Mouse (Mus musculus) forebrain, embryonic 15.5 days (tissue): ENCODE measurements around the gene Sfn. TPM values are rescaled to one million over a fixed set of nuclear protein-coding genes. Genes with fewer than 3 reads are reported as not detected.

Experiments used
- ATAC-seq: fragments of 200-750 bp; cut with Nextera tagmentation; replicated peaks from 2 replicates; pipeline ENCODE4 v1.8.0; 2017; ENCODE audit warnings: mild to moderate bottlenecking, moderate TSS enrichment, moderate library complexity
- H3K27ac ChIP-seq: fragments of 300-500 bp; sonication (generic); replicated peaks from 2 replicates; pipeline ENCODE4 v1.5.1; 2015; ENCODE audit warnings: mild to moderate bottlenecking, inconsistent platforms
- H3K27me3 ChIP-seq: fragments of 300-500 bp; sonication (generic); 2 replicates; pipeline ENCODE4 v1.6.1; 2015; ENCODE audit warnings: inconsistent platforms
- H3K36me3 ChIP-seq: fragments of 300-500 bp; sonication (generic); 2 replicates; pipeline ENCODE4 v1.6.1; 2015; ENCODE audit warnings: mild to moderate bottlenecking, inconsistent platforms
- H3K4me1 ChIP-seq: fragments of 300-500 bp; sonication (generic); 2 replicates; pipeline ENCODE4 v1.6.1; 2015; ENCODE audit warnings: inconsistent platforms
- H3K4me2 ChIP-seq: fragments of 300-500 bp; sonication (generic); replicated peaks from 2 replicates; pipeline ENCODE4 v1.6.1; 2015; ENCODE audit warnings: mild to moderate bottlenecking, inconsistent platforms
- H3K4me3 ChIP-seq: fragments of 300-500 bp; sonication (generic); 2 replicates; pipeline ENCODE4 v1.5.1; 2015; ENCODE audit warnings: mild to moderate bottlenecking, inconsistent platforms
- H3K9ac ChIP-seq: fragments of 300-500 bp; sonication (generic); replicated peaks from 2 replicates; pipeline ENCODE4 v1.6.1; 2015; ENCODE audit warnings: mild to moderate bottlenecking, inconsistent platforms
- H3K9me3 ChIP-seq: fragments of 300-500 bp; sonication (generic); 2 replicates; pipeline ENCODE4 v1.6.1; 2016; ENCODE audit warnings: inconsistent platforms
- WGBS: fragments of 180-500 bp; shearing (Covaris S2); methylation state at CpG from one replicate; pipeline ENCODE4 v1.1.7; 2015; ENCODE audit warnings: mixed read lengths; 5-methylcytosine and 5-hydroxymethylcytosine counted together
- polyA plus RNA-seq: library from polyadenylated mRNA; unstranded; fragments of >200 nt; fragmentation: Nextera tagmentation; extraction: Ambion mirVana; gene quantifications from 2 replicates; pipeline ENCODE4 v1.2.1, GENCODE M21; 2015

The Sfn gene
- polyA plus RNA-seq, 1 experiment from 2014 or later: 1.1 TPM

- H3K36me3 ChIP-seq: no peaks in the 10 kb centered on the region
- no peaks in the 10 kb centered on the region for H3K27me3 ChIP-seq
- H3K4me3 ChIP-seq: no peak overlapping the region
- H3K4me2 ChIP-seq: no peak overlapping the region
- H3K9ac ChIP-seq: no peak overlapping the region
- H3K4me1 ChIP-seq: peaks cover 5% of the 10 kb centered on the region; the same call in 1 of the 2 replicates
- H3K9me3 ChIP-seq: no peaks in the 10 kb centered on the region
- ATAC-seq: no peak
- no peak overlapping the region for H3K27ac ChIP-seq
- 64% methylated on average over 10 of the region's 10 CpGs for whole genome bisulfite sequencing
These were observed 31.9 kb downstream of the Sfn start for GRCm38 (mm10) chr4:133570066-133570466.

- no peak overlapping the region for H3K9ac ChIP-seq
- no peak overlapping the region for H3K27ac ChIP-seq
- WGBS: 89% methylated on average over 10 of the region's 10 CpGs
- no peaks in the 10 kb centered on the region for H3K36me3 ChIP-seq
- H3K4me2 ChIP-seq: no peak overlapping the region
- no peaks in the 10 kb centered on the region for H3K27me3 ChIP-seq
- peaks cover 4% of the 10 kb centered on the region; the same call in 1 of the 2 replicates for H3K4me1 ChIP-seq
- H3K9me3 ChIP-seq: no peaks in the 10 kb centered on the region
- no peak overlapping the region for H3K4me3 ChIP-seq
- ATAC-seq: no peak
These were observed 32.5 kb downstream of the Sfn start for GRCm38 (mm10) chr4:133569291-133570065.

GRCm38 (mm10) chr4:133567251-133567650 lies 34.7 kb downstream of the Sfn start:
- H3K4me3 ChIP-seq: no peak overlapping the region
- WGBS: 31% methylated on average over 8 of the region's 8 CpGs

GRCm38 (mm10) chr4:133563123-133563571 lies 38.8 kb downstream of the Sfn start:
- no peak overlapping the region for H3K9ac ChIP-seq
- no peaks in the 10 kb centered on the region for H3K27me3 ChIP-seq
- ATAC-seq: no peak
- no peak overlapping the region for H3K27ac ChIP-seq
- no peaks in the 10 kb centered on the region for H3K36me3 ChIP-seq
- no peaks in the 10 kb centered on the region for H3K4me1 ChIP-seq
- 66% methylated on average over 11 of the region's 11 CpGs for WGBS
- no peaks in the 10 kb centered on the region for H3K9me3 ChIP-seq
- no peak overlapping the region for H3K4me2 ChIP-seq
- no peak overlapping the region for H3K4me3 ChIP-seq

More at GRCm38 (mm10) chr4:133567251-133567650, 34.7 kb downstream of the Sfn start:
- Histone ChIP-seq H3K4me1 (no peaks in the 10 kb centered on the region), H3K4me2 (no peak overlapping the region), H3K9me3 (no peaks in the 10 kb centered on the region), H3K36me3 (no peaks in the 10 kb centered on the region), H3K27me3 (no peaks in the 10 kb centered on the region), H3K27ac (no peak overlapping the region), H3K9ac (no peak overlapping the region)
- no peak for ATAC-seq

GRCm38 (mm10) chr4:133561622-133562021 lies 40.3 kb downstream of the Sfn start:
- Histone ChIP-seq H3K9ac (no peak overlapping the region), H3K27me3 (no peaks in the 10 kb centered on the region), H3K4me3 (no peak overlapping the region), H3K27ac (no peak overlapping the region), H3K36me3 (no peaks in the 10 kb centered on the region), H3K4me1 (no peaks in the 10 kb centered on the region), H3K9me3 (no peaks in the 10 kb centered on the region), H3K4me2 (no peak overlapping the region)
- WGBS: 68% methylated on average over 4 of the region's 4 CpGs
- no peak for ATAC-seq

GRCm38 (mm10) chr4:133559846-133560245 lies 42.1 kb downstream of the Sfn start:
- Histone ChIP-seq H3K4me3 (no peak overlapping the region), H3K4me2 (no peak overlapping the region), H3K9ac (no peak overlapping the region), H3K27ac (no peak overlapping the region), H3K27me3 (0 out of 2 replicates have a peak, but pooled peaks cover 3% of the 10 kb centered on the region), H3K4me1 (no peaks in the 10 kb centered on the region), H3K36me3 (no peaks in the 10 kb centered on the region), H3K9me3 (no peaks in the 10 kb centered on the region)
- WGBS: 76% methylated on average over 4 of the region's 4 CpGs
- no peak for ATAC-seq

- no peak overlapping the region for H3K4me2 ChIP-seq
- 45% methylated on average over 10 of the region's 10 CpGs for WGBS
- 0 out of 2 replicates have a peak, but pooled peaks cover 9% of the 10 kb centered on the region for H3K27me3 ChIP-seq
- no peak overlapping the region for H3K27ac ChIP-seq
- no peaks in the 10 kb centered on the region for H3K36me3 ChIP-seq
- H3K4me3 ChIP-seq: no peak overlapping the region
- H3K9ac ChIP-seq: no peak overlapping the region
- ATAC-seq: no peak
- H3K4me1 ChIP-seq: no peaks in the 10 kb centered on the region
- no peaks in the 10 kb centered on the region for H3K9me3 ChIP-seq
These were observed 44.8 kb downstream of the Sfn start for GRCm38 (mm10) chr4:133557041-133557717.

GRCm38 (mm10) chr4:133553448-133554330 lies 48.3 kb downstream of the Sfn start:
- 80% methylated on average over 19 of the region's 19 CpGs for WGBS
- Histone ChIP-seq H3K4me2 (no peak overlapping the region), H3K4me1 (no peaks in the 10 kb centered on the region), H3K4me3 (no peak overlapping the region), H3K27ac (no peak overlapping the region), H3K9me3 (no peaks in the 10 kb centered on the region), H3K9ac (no peak overlapping the region), H3K36me3 (no peaks in the 10 kb centered on the region), H3K27me3 (0 out of 2 replicates have a peak, but pooled peaks cover 9% of the 10 kb centered on the region)
- ATAC-seq: no peak

- H3K4me3 ChIP-seq: no peak within 1 kb of the TSS
- H3K27ac ChIP-seq: no peak within 1 kb of the TSS
- H3K9me3 ChIP-seq: no peaks in the 10 kb centered on the region
- no peak within 1 kb of the TSS for H3K4me2 ChIP-seq
- no peaks in the 10 kb centered on the region for H3K4me1 ChIP-seq
- no peaks in the 10 kb centered on the region for H3K36me3 ChIP-seq
- H3K9ac ChIP-seq: no peak within 1 kb of the TSS
- H3K27me3 ChIP-seq: 0 out of 2 replicates have a peak, but pooled peaks cover 9% of the 10 kb centered on the region
- WGBS: 79% methylated on average over 10 of the region's 10 CpGs
- ATAC-seq: no peak
These were observed 49.1 kb downstream of the Sfn start, which contains the start of gene Nr0b2 for GRCm38 (mm10) chr4:133552768-133553447. Gene Nr0b2, plus strand, starts transcription at chr4:133553376.

- H3K9me3 ChIP-seq: no peaks in the 10 kb centered on the region
- no peak for ATAC-seq
- no peaks in the 10 kb centered on the region for H3K36me3 ChIP-seq
- no peaks in the 10 kb centered on the region for H3K4me1 ChIP-seq
- H3K9ac ChIP-seq: no peak overlapping the region
- WGBS: 62% methylated on average over 1 of the region's 1 CpGs
- 0 out of 2 replicates have a peak, but pooled peaks cover 9% of the 10 kb centered on the region for H3K27me3 ChIP-seq
- H3K4me2 ChIP-seq: no peak overlapping the region
- no peak overlapping the region for H3K27ac ChIP-seq
- H3K4me3 ChIP-seq: no peak overlapping the region
These were observed 49.9 kb downstream of the Sfn start for GRCm38 (mm10) chr4:133552029-133552428.
